In genomic region chr3:87173103-87173444, GRCm38 (mm10) we compare ENCODE assay signal across 8 mouse cellular contexts. TPM values are rescaled to one million over a fixed set of nuclear protein-coding genes. Genes with fewer than 3 reads are reported as not detected.
DNase-seq lines count a peak whose midpoint lies in the region; ATAC-seq and TF ChIP-seq lines count a peak whose summit lies in the region.

No protein-coding gene starts in this region.

- TF ChIP-seq CTCF in intestine, postnatal 0 days (IDR thresholded peaks at IDR 0.05; ENCODE audit: low read depth) = no peak

- no peaks in the 10 kb centered on the region for H3K36me3 ChIP-seq in liver, embryonic 11.5 days (ENCODE audit: control insufficient read depth, insufficient read depth, low read length)
- H3K36me3 ChIP-seq in embryonic facial prominence, embryonic 14.5 days (ENCODE audit: control insufficient read depth, insufficient read depth, low read length) = no peaks in the 10 kb centered on the region
- H3K36me3 ChIP-seq in intestine, postnatal 0 days (ENCODE audit: control insufficient read depth, insufficient read depth) = no peaks in the 10 kb centered on the region
- H3K36me3 ChIP-seq in neural tube, embryonic 14.5 days (ENCODE audit: control insufficient read depth, insufficient read depth, low read length) = no peaks in the 10 kb centered on the region

- DNase-seq in liver, embryonic 11.5 days (ENCODE audit: low spot score) = peak; percentile 33
- DNase-seq in liver = no peak
- DNase-seq in embryonic facial prominence, embryonic 14.5 days (ENCODE audit: low spot score) = no peak
- DNase-seq in frontal cortex, postnatal 25 days (ENCODE audit: low spot score in 2 of 2) = no peak
- DNase-seq in layer of hippocampus, adult 8-10 months (ENCODE audit: low spot score in 2 of 2) = no peak
- no peak for DNase-seq in cerebellum, adult 8-10 months

- ATAC-seq in liver, embryonic 11.5 days (replicated peaks; ENCODE audit: low FRiP score) = no peak
- no peak; the same call in 1 of the 2 replicates for ATAC-seq in embryonic facial prominence, embryonic 14.5 days (ENCODE audit: low read depth)
- no peak for ATAC-seq in intestine, postnatal 0 days
- ATAC-seq in neural tube, embryonic 14.5 days (ENCODE audit: low read depth) = no peak

- no peaks in the 10 kb centered on the region for H3K9me3 ChIP-seq in liver, embryonic 11.5 days (ENCODE audit: control insufficient read depth, low read length)
- no peaks in the 10 kb centered on the region for H3K9me3 ChIP-seq in embryonic facial prominence, embryonic 14.5 days (ENCODE audit: control insufficient read depth, low read length)
- H3K9me3 ChIP-seq in intestine, postnatal 0 days (ENCODE audit: control insufficient read depth) = no peaks in the 10 kb centered on the region
- no peaks in the 10 kb centered on the region for H3K9me3 ChIP-seq in neural tube, embryonic 14.5 days (ENCODE audit: control insufficient read depth, low read length)

- 15% methylated on average over 2 of the region's 2 CpGs for WGBS in liver, embryonic 11.5 days
- 0% methylated on average over 2 of the region's 2 CpGs for WGBS in embryonic facial prominence, embryonic 14.5 days
- 44% methylated on average over 2 of the region's 2 CpGs for WGBS in intestine, postnatal 0 days
- 2% methylated on average over 2 of the region's 2 CpGs for WGBS in neural tube, embryonic 14.5 days

- peak overlapping the region; percentile 60 for H3K4me3 ChIP-seq in liver, embryonic 11.5 days (ENCODE audit: low read depth, low read length)
- H3K4me3 ChIP-seq in embryonic facial prominence, embryonic 14.5 days (ENCODE audit: low read depth, low read length) = peak overlapping the region; percentile 79
- peak overlapping the region; percentile 56 for H3K4me3 ChIP-seq in intestine, postnatal 0 days (ENCODE audit: low read depth, low read length)
- peak overlapping the region; percentile 57 for H3K4me3 ChIP-seq in neural tube, embryonic 14.5 days (ENCODE audit: low read depth, low read length)

- peak overlapping the region; percentile 64; the same call in 1 of the 2 replicates for H3K9ac ChIP-seq in liver, embryonic 11.5 days (ENCODE audit: low read depth, low read length)
- peak overlapping the region; percentile 85 for H3K9ac ChIP-seq in embryonic facial prominence, embryonic 14.5 days (ENCODE audit: low read depth, low read length)
- 0 out of 2 replicates have a peak overlapping the region, but pooled peaks have one; percentile 18 for H3K9ac ChIP-seq in intestine, postnatal 0 days (ENCODE audit: low read depth, low read length)
- peak overlapping the region; percentile 51 for H3K9ac ChIP-seq in neural tube, embryonic 14.5 days (replicated peaks; ENCODE audit: low read depth, low read length)

- peaks cover 23% of the 10 kb centered on the region for H3K4me1 ChIP-seq in liver, embryonic 11.5 days (replicated peaks; ENCODE audit: control insufficient read depth, insufficient read depth, low read length)
- peaks cover 37% of the 10 kb centered on the region for H3K4me1 ChIP-seq in embryonic facial prominence, embryonic 14.5 days (ENCODE audit: control insufficient read depth, insufficient read depth, low read length)
- 0 out of 2 replicates have a peak, but pooled peaks cover 3% of the 10 kb centered on the region for H3K4me1 ChIP-seq in intestine, postnatal 0 days (replicated peaks; ENCODE audit: control insufficient read depth, insufficient read depth, low read length)
- H3K4me1 ChIP-seq in neural tube, embryonic 14.5 days (ENCODE audit: control insufficient read depth, insufficient read depth, low read length) = peaks cover 39% of the 10 kb centered on the region

- 0 out of 2 replicates have a peak overlapping the region, but pooled peaks have one; percentile 8 for H3K27ac ChIP-seq in liver, embryonic 11.5 days (ENCODE audit: low read depth, low read length)
- peak overlapping the region; percentile 93 for H3K27ac ChIP-seq in embryonic facial prominence, embryonic 14.5 days (replicated peaks; ENCODE audit: low read depth, low read length)
- H3K27ac ChIP-seq in intestine, postnatal 0 days (ENCODE audit: low read depth, low read length) = no peak overlapping the region; the same call in 1 of the 2 replicates
- peak overlapping the region; percentile 75 for H3K27ac ChIP-seq in neural tube, embryonic 14.5 days (ENCODE audit: low read depth, low read length)

- H3K27me3 ChIP-seq in liver, embryonic 11.5 days (replicated peaks; ENCODE audit: control insufficient read depth, insufficient read depth, low read length) = peaks cover 32% of the 10 kb centered on the region
- H3K27me3 ChIP-seq in embryonic facial prominence, embryonic 14.5 days (replicated peaks; ENCODE audit: control insufficient read depth, insufficient read depth, low read length) = no peaks in the 10 kb centered on the region
- peaks cover 10% of the 10 kb centered on the region for H3K27me3 ChIP-seq in intestine, postnatal 0 days (replicated peaks; ENCODE audit: control insufficient read depth, insufficient read depth, low read length)
- no peaks in the 10 kb centered on the region for H3K27me3 ChIP-seq in neural tube, embryonic 14.5 days (ENCODE audit: control insufficient read depth, insufficient read depth, low read length)

- peak overlapping the region; percentile 79 for H3K4me2 ChIP-seq in liver, embryonic 11.5 days
- H3K4me2 ChIP-seq in embryonic facial prominence, embryonic 14.5 days (ENCODE audit: low read depth, low read length) = peak overlapping the region; percentile 91
- peak overlapping the region; percentile 70 for H3K4me2 ChIP-seq in intestine, postnatal 0 days (replicated peaks; ENCODE audit: low read depth)
- H3K4me2 ChIP-seq in neural tube, embryonic 14.5 days (ENCODE audit: low read depth, low read length) = peak overlapping the region; percentile 71

RNA-seq across cellular contexts. Expression of gene Kirrel, which starts 1.5 kb away (rescaled TPM):
- polyA plus RNA-seq in liver, embryonic 11.5 days (2014; fragmentation: Nextera tagmentation; extraction: Ambion mirVana) = 3.6 and 4.1 TPM in 2 replicates
- polyA plus RNA-seq in embryonic facial prominence, embryonic 14.5 days (2014; fragmentation: Nextera tagmentation; extraction: Ambion mirVana) = 12.8 and 14.1 TPM in 2 replicates
- polyA plus RNA-seq in intestine, postnatal 0 days (2015; fragmentation: Nextera tagmentation; extraction: Ambion mirVana) = 3.8 and 4.4 TPM in 2 replicates
- 3.9 and 4.9 TPM in 2 replicates for polyA plus RNA-seq in neural tube, embryonic 14.5 days (2014; fragmentation: Nextera tagmentation; extraction: Ambion mirVana)
- 1 to 10 TPM; 3.2 to 3.9 (median 3.5) TPM for total RNA-seq in layer of hippocampus, adult 8-10 months (2022)

Comparison
In these comparisons a context has a peak if more than half of its experiments do, and no peak if none do; other contexts are left out.
1. H3K9ac ChIP-seq: peak in every context shown above with its lines; median percentile 85 in embryonic facial prominence, embryonic 14.5 days; 64 in liver, embryonic 11.5 days; 51 in neural tube, embryonic 14.5 days; 18 in intestine, postnatal 0 days.